Mouse (Mus musculus): ENCODE data around the gene Prok2.
A peak's percentile ranks its signal among the peaks of the same experiment; 100 is the strongest.

Prok2 gene

GRCm38 (mm10) chr6:99725971-99726561, at the start of gene Prok2:
Gene Prok2 (minus strand): TSS chr6:99726392.
- DNase-seq, result no peak

- no peak for DNase-seq
Observed at GRCm38 (mm10) chr6:99774680-99775079, 48.5 kb upstream of the Prok2 start.

GRCm38 (mm10) chr6:99768495-99768894, 42.3 kb upstream of the Prok2 start:
- no peak for DNase-seq

GRCm38 (mm10) chr6:99764916-99765315, 38.7 kb upstream of the Prok2 start:
- DNase-seq, result no peak

- no peak for DNase-seq
Observed at GRCm38 (mm10) chr6:99762069-99762985, 36.1 kb upstream of the Prok2 start.

- DNase-seq, result no peak
Observed at GRCm38 (mm10) chr6:99756105-99756504, 29.9 kb upstream of the Prok2 start.

- no peak for DNase-seq
Observed at GRCm38 (mm10) chr6:99751308-99751707, 25.1 kb upstream of the Prok2 start.

GRCm38 (mm10) chr6:99746275-99746674, 20.1 kb upstream of the Prok2 start:
- DNase-seq, result no peak

GRCm38 (mm10) chr6:99742866-99743265, 16.7 kb upstream of the Prok2 start:
- DNase-seq, result no peak

- DNase-seq, result peak; percentile 27
Observed at GRCm38 (mm10) chr6:99734666-99735065, 8.5 kb upstream of the Prok2 start.

- no peak for DNase-seq
Observed at GRCm38 (mm10) chr6:99732673-99733072, 6.5 kb upstream of the Prok2 start.

- no peak for DNase-seq
Observed at GRCm38 (mm10) chr6:99731926-99732325, 5.7 kb upstream of the Prok2 start.

GRCm38 (mm10) chr6:99729853-99730252, 3.7 kb upstream of the Prok2 start:
- DNase-seq, result no peak

- DNase-seq, result no peak
Observed at GRCm38 (mm10) chr6:99726576-99727303, 548 bp upstream of the Prok2 start.

GRCm38 (mm10) chr6:99722390-99722789, 3.8 kb downstream of the Prok2 start:
- no peak for DNase-seq

- DNase-seq, result no peak
Observed at GRCm38 (mm10) chr6:99721032-99721431, 5.2 kb downstream of the Prok2 start.

- DNase-seq, result no peak
Observed at GRCm38 (mm10) chr6:99715913-99716312, 10.3 kb downstream of the Prok2 start.

- DNase-seq, result no peak
Observed at GRCm38 (mm10) chr6:99715191-99715590, 11.0 kb downstream of the Prok2 start.

- no peak for DNase-seq
Observed at GRCm38 (mm10) chr6:99713256-99713655, 12.9 kb downstream of the Prok2 start.

- no peak for DNase-seq
Observed at GRCm38 (mm10) chr6:99711576-99712101, 14.6 kb downstream of the Prok2 start.

- DNase-seq, result peak; percentile 42
Observed at GRCm38 (mm10) chr6:99700484-99700883, 25.7 kb downstream of the Prok2 start.

- no peak for DNase-seq
Observed at GRCm38 (mm10) chr6:99692916-99693841, 33.0 kb downstream of the Prok2 start.

Measured in kidney, adult 9 months (tissue).